Mouse (Mus musculus) Patski (cell line): Measurements from ENCODE around the gene Smad3. TPM values are rescaled to one million over a fixed set of nuclear protein-coding genes. Genes with fewer than 3 reads are reported as not detected.
A peak's percentile ranks its signal among the peaks of the same experiment; 100 is the strongest.

ENCODE experiments used
- ATAC-seq: fragments of 100-300 bp; one replicate; pipeline ENCODE4 v1.8.0; 2021
- CTCF ChIA-PET: fragments of 350-600 bp; sonication (Branson Sonifier 250); formaldehyde crosslinking; loops from one replicate; lab custom pipeline; 2022; ENCODE audit warnings: inconsistent platforms; lab: Charles Lee
- POLR2A ChIA-PET: fragments of 350-600 bp; sonication (Branson Sonifier 250); formaldehyde crosslinking; loops from one replicate; lab custom pipeline; 2022; ENCODE audit warnings: antibody characterized with exemption, inconsistent platforms; lab: Charles Lee
- DNase-seq: peaks from one replicate; pipeline ENCODE4 v3.0.0-alpha.2; 2011; ENCODE audit warnings: low read depth, low spot score
- H3K27me3 ChIP-seq: fragments of 371-371 bp; one replicate; pipeline ENCODE4 v1.5.1; 2021
- CTCF ChIP-seq: fragments of 100-300 bp; IDR thresholded peaks from one replicate; pipeline ENCODE4 v1.5.1; 2021
- in situ Hi-C: fragments of 300-500 bp; cut with MboI; formaldehyde crosslinking; loops from 3 replicates; pipeline ENCODE4 v1.11.1; 2018; ENCODE audit warnings: low pct_unique_long_range_greater_than_20kb, mixed read lengths
- polyA plus RNA-seq: library from polyadenylated mRNA; unstranded; gene quantifications from one replicate; pipeline ENCODE4 v1.2.3, GENCODE M21; 2021

Smad3 gene
- polyA plus RNA-seq, 1 experiment from 2014 or later = 107 TPM

GRCm38 (mm10) chr9:63696463-63697105, 61.2 kb downstream of the Smad3 start:
- ATAC-seq (no peak), DNase-seq (no peak)
- CTCF ChIA-PET = no interaction called here
- no peak for TF ChIP-seq CTCF
- POLR2A ChIA-PET = no interaction called here
- no peaks in the 10 kb centered on the region for H3K27me3 ChIP-seq
- in situ Hi-C loops = no loop called here

- DNase-seq (no peak), ATAC-seq (no peak)
- ChIA-PET CTCF (no interaction called here), POLR2A (no interaction called here)
- in situ Hi-C loops = no loop called here
- no peaks in the 10 kb centered on the region for H3K27me3 ChIP-seq
- TF ChIP-seq CTCF = no peak
These were observed 65.8 kb downstream of the Smad3 start for GRCm38 (mm10) chr9:63691960-63692359.

GRCm38 (mm10) chr9:63690511-63690910, 67.3 kb downstream of the Smad3 start:
- TF ChIP-seq CTCF = no peak
- POLR2A ChIA-PET = no interaction called here
- ATAC-seq (no peak), DNase-seq (no peak)
- in situ Hi-C loops = no loop called here
- H3K27me3 ChIP-seq = no peaks in the 10 kb centered on the region
- CTCF ChIA-PET = no interaction called here

- ChIA-PET POLR2A (interaction anchor here (0.6 kb wide), 1 partner anchor 23 kb away, joined by 6 read pairs; no protein-coding TSS in a partner anchor), CTCF (no interaction called here)
- in situ Hi-C loops = no loop called here
- DNase-seq (no peak), ATAC-seq (no peak)
- no peak for TF ChIP-seq CTCF
- no peaks in the 10 kb centered on the region for H3K27me3 ChIP-seq
These were observed 70.3 kb downstream of the Smad3 start for GRCm38 (mm10) chr9:63687413-63688015.

GRCm38 (mm10) chr9:63685352-63685751, 72.4 kb downstream of the Smad3 start:
- no peaks in the 10 kb centered on the region for H3K27me3 ChIP-seq
- ATAC-seq (no peak), DNase-seq (no peak)
- ChIA-PET POLR2A (no interaction called here), CTCF (no interaction called here)
- in situ Hi-C loops = no loop called here
- no peak for TF ChIP-seq CTCF

GRCm38 (mm10) chr9:63684277-63684676, 73.5 kb downstream of the Smad3 start:
- H3K27me3 ChIP-seq = no peaks in the 10 kb centered on the region
- TF ChIP-seq CTCF = no peak
- POLR2A ChIA-PET = no interaction called here
- in situ Hi-C loops = no loop called here
- ATAC-seq (no peak), DNase-seq (no peak)
- CTCF ChIA-PET = no interaction called here

- ChIA-PET POLR2A (interaction anchor here (1.2 kb wide), 1 partner anchor 73 kb away, joined by 3 read pairs; no protein-coding TSS in a partner anchor), CTCF (interaction anchor here (1.5 kb wide), 1 partner anchor 14 kb away, joined by 3 read pairs; no protein-coding TSS in a partner anchor)
- ATAC-seq (no peak), DNase-seq (no peak)
- in situ Hi-C loops = no loop called here
- no peak for TF ChIP-seq CTCF
- no peaks in the 10 kb centered on the region for H3K27me3 ChIP-seq
These were observed 74.9 kb downstream of the Smad3 start for GRCm38 (mm10) chr9:63682943-63683342.

- no peak for TF ChIP-seq CTCF
- ChIA-PET POLR2A (interaction anchor here (1.2 kb wide), 1 partner anchor 73 kb away, joined by 3 read pairs; no protein-coding TSS in a partner anchor), CTCF (interaction anchor here (1.5 kb wide), 1 partner anchor 13 kb away, joined by 3 read pairs; no protein-coding TSS in a partner anchor)
- H3K27me3 ChIP-seq = no peaks in the 10 kb centered on the region
- ATAC-seq = no peak
- no peak for DNase-seq
- in situ Hi-C loops = no loop called here
These were observed 75.5 kb downstream of the Smad3 start for GRCm38 (mm10) chr9:63682301-63682700.

GRCm38 (mm10) chr9:63678076-63678475, 79.7 kb downstream of the Smad3 start:
- POLR2A ChIA-PET = interaction anchor here (1.4 kb wide), 1 partner anchor 7 kb away, joined by 3 read pairs; no protein-coding TSS in a partner anchor
- in situ Hi-C loops = no loop called here
- no peaks in the 10 kb centered on the region for H3K27me3 ChIP-seq
- no peak for TF ChIP-seq CTCF
- CTCF ChIA-PET = interaction anchor here (1.1 to 1.5 kb wide), 2 partner anchors 11 to 40 kb away, joined by 3 to 4 read pairs; no protein-coding TSS in a partner anchor
- ATAC-seq (peak; percentile 80), DNase-seq (no peak)

- ChIA-PET CTCF (interaction anchor here (1.5 to 1.9 kb wide), 2 partner anchors 41 to 80 kb away, joined by 4 to 5 read pairs; partner anchors contain the start of gene Smad3), POLR2A (no interaction called here)
- in situ Hi-C loops = no loop called here
- ATAC-seq = peak; percentile 71
- DNase-seq = no peak
- no peak for TF ChIP-seq CTCF
- H3K27me3 ChIP-seq = no peaks in the 10 kb centered on the region
These were observed 80.2 kb downstream of the Smad3 start for GRCm38 (mm10) chr9:63677621-63678020.

- DNase-seq = no peak
- H3K27me3 ChIP-seq = no peaks in the 10 kb centered on the region
- POLR2A ChIA-PET = no interaction called here
- TF ChIP-seq CTCF = no peak
- CTCF ChIA-PET = no interaction called here
- no peak for ATAC-seq
- in situ Hi-C loops = no loop called here
These were observed 83.2 kb downstream of the Smad3 start for GRCm38 (mm10) chr9:63674613-63675012.
